Mouse (Mus musculus) heart, adult 2 months (tissue): Measurements from ENCODE around the gene Olfr1431.
"Not testable (repeated sequence)": the region's sequence is repeated elsewhere in the genome, so short reads cannot be mapped to it uniquely, and the experiment has no call there.

ENCODE experiments used
- CTCF ChIP-seq: fragments of 200-600 bp; IDR thresholded peaks from 2 replicates; pipeline ENCODE4 v1.8.1; 2022; ENCODE audit warnings: antibody characterized with exemption, mild to moderate bottlenecking, moderate library complexity
- POLR2A ChIP-seq: fragments of 200-500 bp; IDR thresholded peaks from 2 replicates; pipeline ENCODE4 v1.6.1; 2011; ENCODE audit warnings: mild to moderate bottlenecking, low read depth, low read length, control low read depth; ENCODE audit not compliant: insufficient read depth

DNA sequence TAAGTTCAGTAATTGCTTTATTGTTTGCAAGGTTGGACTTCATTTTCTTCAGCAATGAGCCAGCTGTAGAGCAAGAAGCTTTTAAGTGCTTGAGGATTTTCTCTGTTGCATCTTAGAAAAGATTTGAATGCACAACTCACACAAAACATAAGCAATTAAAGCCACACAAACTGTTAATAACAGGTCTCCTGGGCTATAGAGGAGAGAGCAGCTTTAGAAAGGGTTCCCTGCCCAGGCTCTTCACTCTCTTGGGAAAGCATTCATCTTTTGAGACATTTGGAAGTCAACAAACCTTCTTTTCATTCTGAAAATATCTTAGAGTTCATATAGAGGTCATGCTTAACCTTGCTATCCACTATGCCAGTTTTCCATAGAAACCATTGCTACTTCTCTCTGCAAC is 32.1 kb downstream of the Olfr1431 start, which contains the start of gene Olfr1432:
- not testable (repeated sequence) for TF ChIP-seq POLR2A, CTCF
